Mouse (Mus musculus) liver, postnatal 0 days (tissue): ENCODE results near the gene Rbmy. TPM values are rescaled to one million over a fixed set of nuclear protein-coding genes. Genes with fewer than 3 reads are reported as not detected.
"Not testable (repeated sequence)": the region's sequence is repeated elsewhere in the genome, so short reads cannot be mapped to it uniquely, and the experiment has no call there.

Experiments
- ATAC-seq: fragments of 200-750 bp; cut with Nextera tagmentation; 2 replicates; pipeline ENCODE4 v1.8.0; 2017; ENCODE audit warnings: mild to moderate bottlenecking, moderate library complexity
- DNase-seq: peaks from one replicate; pipeline ENCODE4 v3.0.0-alpha.2; 2016
- H3K27ac ChIP-seq: fragments of 300-500 bp; sonication (generic); 2 replicates; pipeline ENCODE4 v1.5.1; 2014; ENCODE audit warnings: antibody characterized with exemption, moderate library complexity, mild to moderate bottlenecking, low read depth
- H3K27me3 ChIP-seq: fragments of 300-500 bp; sonication (generic); 2 replicates; pipeline ENCODE4 v1.6.1; 2014; ENCODE audit warnings: low read length, control low read depth, mixed read lengths; ENCODE audit not compliant: insufficient read depth
- H3K36me3 ChIP-seq: fragments of 300-500 bp; sonication (generic); replicated peaks from 2 replicates; pipeline ENCODE4 v1.6.1; 2014; ENCODE audit warnings: mild to moderate bottlenecking, control low read depth, low read length, moderate library complexity, mixed read lengths; ENCODE audit not compliant: insufficient read depth
- H3K4me1 ChIP-seq: fragments of 300-500 bp; sonication (generic); 2 replicates; pipeline ENCODE4 v1.6.1; 2014; ENCODE audit warnings: antibody characterized with exemption, mild to moderate bottlenecking, control low read depth; ENCODE audit not compliant: insufficient read depth
- H3K4me2 ChIP-seq: fragments of 300-500 bp; sonication (generic); 2 replicates; pipeline ENCODE4 v1.6.1; 2014; ENCODE audit warnings: low read depth, mild to moderate bottlenecking, low read length, moderate library complexity, mixed read lengths
- H3K4me3 ChIP-seq: fragments of 300-500 bp; sonication (generic); 2 replicates; pipeline ENCODE4 v1.5.1; 2014; ENCODE audit warnings: low read depth, low read length
- H3K9ac ChIP-seq: fragments of 300-500 bp; sonication (generic); replicated peaks from 2 replicates; pipeline ENCODE4 v1.6.1; 2014; ENCODE audit warnings: mild to moderate bottlenecking, moderate library complexity
- H3K9me3 ChIP-seq: fragments of 300-500 bp; sonication (generic); 2 replicates; pipeline ENCODE4 v1.6.1; 2016; ENCODE audit warnings: mild to moderate bottlenecking, control low read depth, low read length, mixed read lengths
- WGBS: fragments of 180-500 bp; shearing (Covaris S2); extraction: QIAGEN DNeasy Blood & Tissue Kit; methylation state at CpG from one replicate; pipeline ENCODE4 v1.1.7; 2014; ENCODE audit not compliant: insufficient replicate concordance; 5-methylcytosine and 5-hydroxymethylcytosine counted together
- polyA plus RNA-seq: library from polyadenylated mRNA; unstranded; fragments of >200 nt; fragmentation: Nextera tagmentation; extraction: Ambion mirVana; gene quantifications from 2 replicates; pipeline ENCODE4 v1.2.1, GENCODE M21; 2015

Rbmy gene
- not detected in 2 replicates for polyA plus RNA-seq

DNA sequence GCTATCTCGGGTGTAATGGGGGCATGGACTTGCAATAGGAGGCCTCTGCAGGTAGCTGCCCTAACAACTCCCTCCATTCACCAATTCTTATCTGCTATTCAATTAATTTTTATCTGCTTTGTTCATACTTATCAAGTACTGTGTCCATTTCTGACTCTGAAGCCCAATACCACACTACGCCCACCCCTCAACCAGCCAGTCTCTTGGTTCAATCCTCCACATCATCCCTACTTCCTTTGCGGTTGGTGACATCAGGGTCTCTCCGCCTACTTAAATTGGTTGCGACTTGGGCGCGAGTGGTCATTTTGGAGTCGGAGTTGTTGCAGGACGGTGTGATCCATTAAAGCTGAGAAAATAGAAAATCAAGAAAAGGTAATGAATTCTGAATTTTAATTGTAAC, at the start of gene Rbmy, which contains the start of gene Gm10256:
TSS of gene Rbmy (plus strand) at position 301 of the 400 bp plus-strand sequence.
TSS of gene Gm10256 (plus strand) at position 320 of the 400 bp plus-strand sequence.
- no CpG with 5 or more reads among the region's 9 CpGs for WGBS
- DNase-seq, ATAC-seq: not testable (repeated sequence)

GRCm38 (mm10) chrY:2796105-2796504, 34.4 kb upstream of the Rbmy start, which contains the start of gene Gm4064:
Gene Gm4064, minus strand, starts transcription at chrY:2796205.
- H3K27ac ChIP-seq, ATAC-seq: not testable (repeated sequence)
- WGBS = no CpG with 5 or more reads among the region's 8 CpGs

More for the DNA sequence above, at the start of gene Rbmy, which contains the start of gene Gm10256:
- H3K4me3 ChIP-seq, H3K36me3 ChIP-seq, H3K4me1 ChIP-seq, H3K27me3 ChIP-seq, H3K4me2 ChIP-seq, H3K27ac ChIP-seq, H3K9ac ChIP-seq, H3K9me3 ChIP-seq: not testable (repeated sequence)

More at GRCm38 (mm10) chrY:2796105-2796504, 34.4 kb upstream of the Rbmy start, which contains the start of gene Gm4064:
- not testable (repeated sequence) for DNase-seq, H3K9me3 ChIP-seq, H3K4me2 ChIP-seq, H3K27me3 ChIP-seq, H3K4me3 ChIP-seq, H3K4me1 ChIP-seq, H3K9ac ChIP-seq, H3K36me3 ChIP-seq

Other genes with a start within 250 kb of the Rbmy start
- not detected in 2 replicates for gene H2al2c, start 231.6 kb upstream of the Rbmy start, polyA plus RNA-seq
- gene Sry, start 167.0 kb upstream of the Rbmy start, polyA plus RNA-seq = not detected in 2 replicates
- not detected in 2 replicates for gene H2al2b, start 110.0 kb upstream of the Rbmy start, polyA plus RNA-seq
- not detected in 2 replicates for gene Gm4064, start 34.5 kb upstream of the Rbmy start, polyA plus RNA-seq
- gene Gm10256, start within 50 bp of the Rbmy start, polyA plus RNA-seq = not detected in 2 replicates
- not detected in 2 replicates for gene Gm10352, start 70.3 kb downstream of the Rbmy start, polyA plus RNA-seq
- not detected in 2 replicates for gene Gm29289, start 101.9 kb downstream of the Rbmy start, polyA plus RNA-seq